Mouse (Mus musculus) brain, adult 10 weeks (tissue): ENCODE measurements around the gene Oxtr. TPM values are rescaled to one million over a fixed set of nuclear protein-coding genes. Genes with fewer than 3 reads are reported as not detected.

Source experiments
- polyA plus RNA-seq: library from polyadenylated mRNA; stranded (reverse); fragments of 350-450 nt; fragmentation: Illumina TruSeq; extraction: RNeasy Lipid Tissue Mini Kit (QIAGEN cat#74804); gene quantifications from one replicate; pipeline ENCODE4 v1.2.3, GENCODE M21; 2015; ENCODE audit warnings: low read depth, low replicate concordance

Oxtr gene
- 3.1 TPM for polyA plus RNA-seq

GRCm38 (mm10) chr6:112489910-112490559 lies at the start of gene Oxtr:
TSS of gene Oxtr (minus strand) at chr6:112489943.

GRCm38 (mm10) chr6:112459341-112459749 lies 30.4 kb downstream of the Oxtr start, which contains the start of gene Cav3:
TSS of gene Cav3 (plus strand) at chr6:112459505.

Other genes with a start within 250 kb of the Oxtr start
- gene Lmcd1, start 216.2 kb downstream of the Oxtr start, polyA plus RNA-seq: 8.5 TPM
- 0.73 TPM for gene Ssu2, start 101.9 kb downstream of the Oxtr start, polyA plus RNA-seq
- gene Cav3, start 30.4 kb downstream of the Oxtr start, polyA plus RNA-seq: not detected
- gene Rad18, start 206.7 kb upstream of the Oxtr start, polyA plus RNA-seq: 5.3 TPM